Mouse (Mus musculus): Measurements from ENCODE around the gene Mkrn1. TPM values are rescaled to one million over a fixed set of nuclear protein-coding genes. Genes with fewer than 3 reads are reported as not detected.
"Not testable (repeated sequence)": the region's sequence is repeated elsewhere in the genome, so short reads cannot be mapped to it uniquely, and the experiment has no call there.

Mkrn1 gene
- polyA plus RNA-seq, 1 experiment from 2014 or later, result 55.7 TPM

GRCm38 (mm10) chr6:39426725-39427124, 6.5 kb upstream of the Mkrn1 start:
- no peaks in the 10 kb centered on the region for H3K36me3 ChIP-seq (replicated peaks; ENCODE audit: control insufficient read depth, insufficient read depth, low read depth, low read length)
- H3K4me1 ChIP-seq (ENCODE audit: control insufficient read depth, insufficient read depth, low read length), result no peaks in the 10 kb centered on the region
- no peak overlapping the region for H3K9ac ChIP-seq (replicated peaks; ENCODE audit: low read length)
- H3K4me3 ChIP-seq (ENCODE audit: low read depth, low read length), result no peak overlapping the region
- WGBS, result 88% methylated on average over 4 of the region's 4 CpGs
- no peak for DNase-seq (ENCODE audit: low spot score)
- no peak overlapping the region for H3K4me2 ChIP-seq (ENCODE audit: low read depth, low read length)
- no peak for ATAC-seq (replicated peaks; ENCODE audit: insufficient number of reproducible peaks, low FRiP score, low TSS enrichment, low read depth)
- H3K27ac ChIP-seq (replicated peaks; ENCODE audit: low read depth, low read length), result no peak overlapping the region
- no peaks in the 10 kb centered on the region for H3K27me3 ChIP-seq (ENCODE audit: control insufficient read depth, insufficient read depth, low read length)
- no peaks in the 10 kb centered on the region for H3K9me3 ChIP-seq (replicated peaks; ENCODE audit: control insufficient read depth, low read length)

GRCm38 (mm10) chr6:39425181-39425580, 4.9 kb upstream of the Mkrn1 start:
- Histone ChIP-seq H3K27me3 (ENCODE audit: control insufficient read depth, insufficient read depth, low read length) (no peaks in the 10 kb centered on the region), H3K27ac (replicated peaks; ENCODE audit: low read depth, low read length) (no peak overlapping the region), H3K4me3 (ENCODE audit: low read depth, low read length) (no peak overlapping the region), H3K4me2 (ENCODE audit: low read depth, low read length) (no peak overlapping the region), H3K36me3 (replicated peaks; ENCODE audit: control insufficient read depth, insufficient read depth, low read depth, low read length) (no peaks in the 10 kb centered on the region), H3K9ac (replicated peaks; ENCODE audit: low read length) (no peak overlapping the region), H3K4me1 (ENCODE audit: control insufficient read depth, insufficient read depth, low read length) (no peaks in the 10 kb centered on the region), H3K9me3 (replicated peaks; ENCODE audit: control insufficient read depth, low read length) (no peaks in the 10 kb centered on the region)
- no peak for ATAC-seq (replicated peaks; ENCODE audit: insufficient number of reproducible peaks, low FRiP score, low TSS enrichment, low read depth)
- no peak for DNase-seq (ENCODE audit: low spot score)
- 85% methylated on average over 2 of the region's 2 CpGs for WGBS

- Histone ChIP-seq H3K4me3 (ENCODE audit: low read depth, low read length) (no peak overlapping the region), H3K36me3 (replicated peaks; ENCODE audit: control insufficient read depth, insufficient read depth, low read depth, low read length) (no peaks in the 10 kb centered on the region), H3K27me3 (ENCODE audit: control insufficient read depth, insufficient read depth, low read length) (no peaks in the 10 kb centered on the region), H3K9ac (replicated peaks; ENCODE audit: low read length) (no peak overlapping the region), H3K4me2 (ENCODE audit: low read depth, low read length) (no peak overlapping the region), H3K4me1 (ENCODE audit: control insufficient read depth, insufficient read depth, low read length) (no peaks in the 10 kb centered on the region), H3K27ac (replicated peaks; ENCODE audit: low read depth, low read length) (no peak overlapping the region), H3K9me3 (replicated peaks; ENCODE audit: control insufficient read depth, low read length) (no peaks in the 10 kb centered on the region)
- ATAC-seq (replicated peaks; ENCODE audit: insufficient number of reproducible peaks, low FRiP score, low TSS enrichment, low read depth) (no peak), DNase-seq (ENCODE audit: low spot score) (no peak)
- WGBS, result 89% methylated on average over 7 of the region's 7 CpGs
These were observed 3.4 kb upstream of the Mkrn1 start for GRCm38 (mm10) chr6:39423686-39424085.

GRCm38 (mm10) chr6:39423130-39423551, 2.9 kb upstream of the Mkrn1 start:
- Histone ChIP-seq H3K4me2 (ENCODE audit: low read depth, low read length) (no peak overlapping the region), H3K27me3 (ENCODE audit: control insufficient read depth, insufficient read depth, low read length) (peaks cover 3% of the 10 kb centered on the region), H3K9ac (replicated peaks; ENCODE audit: low read length) (no peak overlapping the region), H3K4me3 (ENCODE audit: low read depth, low read length) (no peak overlapping the region), H3K4me1 (ENCODE audit: control insufficient read depth, insufficient read depth, low read length) (no peaks in the 10 kb centered on the region), H3K27ac (replicated peaks; ENCODE audit: low read depth, low read length) (no peak overlapping the region), H3K9me3 (replicated peaks; ENCODE audit: control insufficient read depth, low read length) (no peaks in the 10 kb centered on the region), H3K36me3 (replicated peaks; ENCODE audit: control insufficient read depth, insufficient read depth, low read depth, low read length) (no peaks in the 10 kb centered on the region)
- 62% methylated on average over 6 of the region's 6 CpGs for WGBS
- no peak for DNase-seq (ENCODE audit: low spot score)
- no peak for ATAC-seq (replicated peaks; ENCODE audit: insufficient number of reproducible peaks, low FRiP score, low TSS enrichment, low read depth)

GRCm38 (mm10) chr6:39420867-39421266, 605 bp upstream of the Mkrn1 start:
- Histone ChIP-seq H3K9me3 (replicated peaks; ENCODE audit: control insufficient read depth, low read length) (no peaks in the 10 kb centered on the region), H3K27me3 (ENCODE audit: control insufficient read depth, insufficient read depth, low read length) (peaks cover 8% of the 10 kb centered on the region), H3K27ac (replicated peaks; ENCODE audit: low read depth, low read length) (no peak overlapping the region), H3K4me1 (ENCODE audit: control insufficient read depth, insufficient read depth, low read length) (no peaks in the 10 kb centered on the region), H3K9ac (replicated peaks; ENCODE audit: low read length) (no peak overlapping the region), H3K36me3 (replicated peaks; ENCODE audit: control insufficient read depth, insufficient read depth, low read depth, low read length) (no peaks in the 10 kb centered on the region), H3K4me3 (ENCODE audit: low read depth, low read length) (no peak overlapping the region), H3K4me2 (ENCODE audit: low read depth, low read length) (no peak overlapping the region)
- DNase-seq (ENCODE audit: low spot score) (no peak), ATAC-seq (replicated peaks; ENCODE audit: insufficient number of reproducible peaks, low FRiP score, low TSS enrichment, low read depth) (no peak)
- WGBS, result 36% methylated on average over 4 of the region's 4 CpGs

GRCm38 (mm10) chr6:39419386-39419850, 844 bp downstream of the Mkrn1 start:
- H3K27ac ChIP-seq (replicated peaks; ENCODE audit: low read depth, low read length), result peak overlapping the region; percentile 36; the same call in 1 of the 2 replicates
- no peaks in the 10 kb centered on the region for H3K9me3 ChIP-seq (replicated peaks; ENCODE audit: control insufficient read depth, low read length)
- H3K4me3 ChIP-seq (ENCODE audit: low read depth, low read length), result peak overlapping the region; percentile 98
- WGBS, result 1% methylated on average over 43 of the region's 43 CpGs
- H3K27me3 ChIP-seq (ENCODE audit: control insufficient read depth, insufficient read depth, low read length), result peaks cover 8% of the 10 kb centered on the region
- no peaks in the 10 kb centered on the region for H3K4me1 ChIP-seq (ENCODE audit: control insufficient read depth, insufficient read depth, low read length)
- H3K4me2 ChIP-seq (ENCODE audit: low read depth, low read length), result peak overlapping the region; percentile 60
- DNase-seq (ENCODE audit: low spot score) (no peak), ATAC-seq (replicated peaks; ENCODE audit: insufficient number of reproducible peaks, low FRiP score, low TSS enrichment, low read depth) (no peak)
- H3K36me3 ChIP-seq (replicated peaks; ENCODE audit: control insufficient read depth, insufficient read depth, low read depth, low read length), result no peaks in the 10 kb centered on the region
- peak overlapping the region; percentile 61 for H3K9ac ChIP-seq (replicated peaks; ENCODE audit: low read length)

- not testable (repeated sequence) for H3K27ac ChIP-seq (replicated peaks; ENCODE audit: low read depth, low read length); H3K9me3 ChIP-seq (replicated peaks; ENCODE audit: control insufficient read depth, low read length); DNase-seq (ENCODE audit: low spot score); ATAC-seq (replicated peaks; ENCODE audit: insufficient number of reproducible peaks, low FRiP score, low TSS enrichment, low read depth); H3K36me3 ChIP-seq (replicated peaks; ENCODE audit: control insufficient read depth, insufficient read depth, low read depth, low read length); H3K4me2 ChIP-seq (ENCODE audit: low read depth, low read length); H3K9ac ChIP-seq (replicated peaks; ENCODE audit: low read length); H3K4me1 ChIP-seq (ENCODE audit: control insufficient read depth, insufficient read depth, low read length); H3K27me3 ChIP-seq (ENCODE audit: control insufficient read depth, insufficient read depth, low read length); H3K4me3 ChIP-seq (ENCODE audit: low read depth, low read length)
These were observed 3.6 kb downstream of the Mkrn1 start for GRCm38 (mm10) chr6:39416654-39417053.

- H3K4me1 ChIP-seq (ENCODE audit: control insufficient read depth, insufficient read depth, low read length), result no peaks in the 10 kb centered on the region
- no peak overlapping the region for H3K9ac ChIP-seq (replicated peaks; ENCODE audit: low read length)
- H3K27me3 ChIP-seq (ENCODE audit: control insufficient read depth, insufficient read depth, low read length), result peaks cover 8% of the 10 kb centered on the region
- no peak overlapping the region for H3K4me2 ChIP-seq (ENCODE audit: low read depth, low read length)
- no peak for ATAC-seq (replicated peaks; ENCODE audit: insufficient number of reproducible peaks, low FRiP score, low TSS enrichment, low read depth)
- no peak overlapping the region for H3K4me3 ChIP-seq (ENCODE audit: low read depth, low read length)
- peak; percentile 64 for DNase-seq (ENCODE audit: low spot score)
- no peak overlapping the region for H3K27ac ChIP-seq (replicated peaks; ENCODE audit: low read depth, low read length)
- WGBS, result 49% methylated on average over 3 of the region's 5 CpGs
- H3K9me3 ChIP-seq (replicated peaks; ENCODE audit: control insufficient read depth, low read length), result no peaks in the 10 kb centered on the region
- H3K36me3 ChIP-seq (replicated peaks; ENCODE audit: control insufficient read depth, insufficient read depth, low read depth, low read length), result no peaks in the 10 kb centered on the region
These were observed 4.5 kb downstream of the Mkrn1 start for GRCm38 (mm10) chr6:39415762-39416161.

All from embryonic facial prominence, embryonic 11.5 days (tissue).